Mouse (Mus musculus) frontal cortex, adult 2 months (tissue): ENCODE results near the gene Slc37a4. TPM values are rescaled to one million over a fixed set of nuclear protein-coding genes. Genes with fewer than 3 reads are reported as not detected.
"Not testable (repeated sequence)": the region's sequence is repeated elsewhere in the genome, so short reads cannot be mapped to it uniquely, and the experiment has no call there.

Experiments used
- DNase-seq, 2 experiments: peaks; one replicate each; pipeline ENCODE4 v3.0.0; 2022; ENCODE audit warnings: low spot score in 1 of 2; ENCODE audit errors: extremely low spot score in 1 of 2
- polyA plus RNA-seq: library from polyadenylated mRNA; depleted of rRNA; stranded (reverse); fragments of >200 nt; gene quantifications from 2 replicates; pipeline ENCODE4 v1.2.3, GENCODE M21; 2012; rRNA removed

Gene Slc37a4
- polyA plus RNA-seq, 1 experiment, result 46.9 TPM

DNA sequence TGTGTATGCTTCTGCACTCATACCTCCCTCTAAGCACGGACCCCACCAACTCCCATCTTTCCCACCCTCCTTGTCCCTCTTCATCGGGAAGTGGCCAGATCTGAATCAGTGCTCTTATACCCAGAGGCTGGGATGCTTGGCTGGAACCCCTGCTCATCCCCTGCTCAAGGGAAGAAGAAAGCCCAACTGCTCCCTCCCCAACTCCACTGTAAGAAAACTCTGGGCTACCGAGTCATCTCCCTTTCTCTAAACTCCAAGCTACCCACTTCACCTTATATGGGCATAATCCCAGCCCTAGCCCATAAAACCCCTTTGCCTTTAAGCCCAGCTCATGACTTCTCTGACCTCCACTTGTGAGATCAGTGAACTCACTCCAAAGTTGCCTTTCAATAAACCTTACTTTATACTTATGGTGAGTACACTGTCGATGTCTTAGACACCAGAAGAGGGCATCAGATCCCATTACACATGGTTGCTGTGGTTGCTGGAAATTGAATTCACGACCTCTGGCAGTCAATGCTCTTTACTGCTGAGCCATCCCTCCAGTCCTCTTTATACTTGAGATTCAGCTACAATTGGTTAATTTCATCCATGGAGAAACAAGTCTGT lies 36.0 kb downstream of the Slc37a4 start:
- DNase-seq, result no peak

GRCm38 (mm10) chr9:44435747-44436146 lies 39.1 kb downstream of the Slc37a4 start:
- DNase-seq, result no peak

- no peak for DNase-seq
These were observed 44.3 kb downstream of the Slc37a4 start, which contains the start of gene Foxr1 for GRCm38 (mm10) chr9:44440961-44441360. TSS of gene Foxr1 (minus strand) at chr9:44441136.

DNA sequence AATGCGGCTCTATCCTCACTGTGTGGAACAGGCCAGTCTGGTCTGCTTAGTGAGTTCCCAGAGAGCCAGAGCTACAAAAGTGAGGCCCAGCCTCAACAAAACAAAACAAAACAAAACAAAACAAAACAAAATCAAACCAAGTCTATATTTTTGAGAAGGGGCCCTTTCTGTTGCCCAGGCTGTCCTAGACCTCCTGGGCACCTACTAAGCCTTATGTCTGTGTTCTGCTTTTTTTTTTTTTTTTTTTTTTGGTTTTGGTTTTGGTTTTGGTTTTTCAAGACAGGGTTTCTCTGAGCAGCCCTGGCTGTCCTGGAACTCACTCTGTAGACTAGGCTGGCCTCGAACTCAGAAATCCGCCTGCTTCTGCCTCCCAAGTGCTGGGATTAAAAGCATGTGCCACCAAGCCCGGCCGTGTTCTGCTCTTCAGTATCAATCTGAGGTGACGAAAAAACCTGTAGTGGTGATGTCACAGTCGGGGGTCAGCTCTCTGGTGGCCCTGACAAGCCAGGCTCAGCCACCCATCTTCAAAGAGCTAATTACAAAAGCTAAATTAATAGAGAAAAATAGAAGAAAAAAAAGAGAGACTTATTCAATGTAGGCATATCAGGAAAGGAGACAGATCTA lies 47.9 kb downstream of the Slc37a4 start:
- DNase-seq, result not testable (repeated sequence)

GRCm38 (mm10) chr9:44450387-44450786 lies 53.7 kb downstream of the Slc37a4 start:
- DNase-seq, result no peak

Other genes starting within 250 kb of the Slc37a4 start
- gene Cbl, start 162.8 kb upstream of the Slc37a4 start, polyA plus RNA-seq, result 18.6 and 20.5 TPM in 2 replicates
- 1.1 TPM in 1 of 2 replicates, not detected in the other for gene Ccdc153, start 156.2 kb upstream of the Slc37a4 start, polyA plus RNA-seq
- gene Pdzd3, start 145.4 kb upstream of the Slc37a4 start, polyA plus RNA-seq, result 0.74 and 0.82 TPM in 2 replicates
- 6.7 and 7.0 TPM in 2 replicates for gene Nlrx1, start 128.3 kb upstream of the Slc37a4 start, polyA plus RNA-seq
- gene Abcg4, start 108.2 kb upstream of the Slc37a4 start, polyA plus RNA-seq, result 84.5 and 95.1 TPM in 2 replicates
- gene Hinfp, start 91.2 kb upstream of the Slc37a4 start, polyA plus RNA-seq, result 32.1 and 32.3 TPM in 2 replicates
- 201 and 202 TPM in 2 replicates for gene C2cd2l, start 76.6 kb upstream of the Slc37a4 start, polyA plus RNA-seq
- 21.1 and 22.9 TPM in 2 replicates for gene Dpagt1, start 70.8 kb upstream of the Slc37a4 start, polyA plus RNA-seq
- 65.4 and 75.0 TPM in 2 replicates for gene H2afx, start 62.2 kb upstream of the Slc37a4 start, polyA plus RNA-seq
- gene Hmbs, start 52.6 kb upstream of the Slc37a4 start, polyA plus RNA-seq, result 30.3 and 33.4 TPM in 2 replicates
- gene Vps11, start 35.2 kb upstream of the Slc37a4 start, polyA plus RNA-seq, result 44.1 and 47.2 TPM in 2 replicates
- gene Hyou1, start 17.4 kb upstream of the Slc37a4 start, polyA plus RNA-seq, result 51.3 and 54.5 TPM in 2 replicates
- 510 and 649 TPM in 2 replicates for gene Rps25, start 10.3 kb downstream of the Slc37a4 start, polyA plus RNA-seq
- gene Trappc4, start 10.7 kb downstream of the Slc37a4 start, polyA plus RNA-seq, result 86.4 and 86.9 TPM in 2 replicates
- 53.1 and 56.2 TPM in 2 replicates for gene Ccdc84, start 21.7 kb downstream of the Slc37a4 start, polyA plus RNA-seq
- not detected in 2 replicates for gene Foxr1, start 44.3 kb downstream of the Slc37a4 start, polyA plus RNA-seq
- 0.19 TPM in 1 of 2 replicates, not detected in the other for gene Upk2, start 58.1 kb downstream of the Slc37a4 start, polyA plus RNA-seq
- 20.1 and 21.7 TPM in 2 replicates for gene Bcl9l, start 86.0 kb downstream of the Slc37a4 start, polyA plus RNA-seq
- gene Cxcr5, start 165.0 kb downstream of the Slc37a4 start, polyA plus RNA-seq, result 0.04 TPM in 1 of 2 replicates, not detected in the other
- gene Ddx6, start 208.0 kb downstream of the Slc37a4 start, polyA plus RNA-seq, result 40.9 and 44.6 TPM in 2 replicates